14 mouse cellular contexts compared by ENCODE assay signal in genomic region chr3:102063273-102064120, GRCm38 (mm10). TPM values are rescaled to one million over a fixed set of nuclear protein-coding genes. Genes with fewer than 3 reads are reported as not detected.
DNase-seq lines count a peak whose midpoint lies in the region; ATAC-seq lines count a peak whose summit lies in the region.
"Had no signal": no experiment of that assay in that cellular context is flagged by ENCODE, and none has a peak within 500 bp of the region (broad histone marks: within the 10 kb centered on the region; RNA-seq: fewer than 3 reads in every experiment).

No protein-coding gene starts in this region.

- H3K36me3 ChIP-seq in heart, embryonic 13.5 days, result no peaks in the 10 kb centered on the region
- no peaks in the 10 kb centered on the region for H3K36me3 ChIP-seq in liver, embryonic 12.5 days
- no peaks in the 10 kb centered on the region for H3K36me3 ChIP-seq in hindbrain, embryonic 14.5 days (replicated peaks; ENCODE audit: control insufficient read depth, insufficient read depth)
- no peaks in the 10 kb centered on the region for H3K36me3 ChIP-seq in neural tube, embryonic 15.5 days
- H3K36me3 ChIP-seq: lung, embryonic 15.5 days had no signal

- H3K9me3 ChIP-seq in heart, embryonic 13.5 days, result no peaks in the 10 kb centered on the region
- H3K9me3 ChIP-seq in liver, embryonic 12.5 days (replicated peaks), result no peaks in the 10 kb centered on the region
- no peaks in the 10 kb centered on the region for H3K9me3 ChIP-seq in hindbrain, embryonic 14.5 days (ENCODE audit: control insufficient read depth, low read length)
- no peaks in the 10 kb centered on the region for H3K9me3 ChIP-seq in neural tube, embryonic 15.5 days (replicated peaks)
- H3K9me3 ChIP-seq: lung, embryonic 15.5 days had no signal

- intact Hi-C loops in heart, postnatal 36 days (cut with DNase I), result loop anchor here (5.0 kb wide), 1 partner anchor 166 kb away; no protein-coding TSS in a partner anchor
- intact Hi-C loops in left cerebral cortex, postnatal 36 days (cut with DNase I), result loop anchor here (5.0 kb wide), 1 partner anchor 166 kb away; no protein-coding TSS in a partner anchor

- no peak overlapping the region for H3K4me2 ChIP-seq in heart, embryonic 13.5 days
- no peak overlapping the region for H3K4me2 ChIP-seq in liver, embryonic 12.5 days
- H3K4me2 ChIP-seq in hindbrain, embryonic 14.5 days (replicated peaks), result no peak overlapping the region
- no peak overlapping the region for H3K4me2 ChIP-seq in neural tube, embryonic 15.5 days
- H3K4me2 ChIP-seq: lung, embryonic 15.5 days had no signal

- DNase-seq in heart, postnatal 36 days, result no peak
- no peak for DNase-seq in liver
- DNase-seq in hindbrain, embryonic 14.5 days (ENCODE audit: low spot score), result no peak
- no peak for DNase-seq in left cerebral cortex, postnatal 36 days (ENCODE audit: low spot score in 2 of 2)
- no peak for DNase-seq in right cerebral cortex, postnatal 10 days (ENCODE audit: low spot score in 2 of 2)
- DNase-seq: adrenal gland, adult 8-10 months; cerebellum, postnatal 25 days had no signal

- H3K4me1 ChIP-seq in heart, embryonic 13.5 days, result peaks cover 56% of the 10 kb centered on the region
- H3K4me1 ChIP-seq in liver, embryonic 12.5 days, result peaks cover 31% of the 10 kb centered on the region
- H3K4me1 ChIP-seq in hindbrain, embryonic 14.5 days (replicated peaks; ENCODE audit: control insufficient read depth, insufficient read depth, low read length), result no peaks in the 10 kb centered on the region
- H3K4me1 ChIP-seq in neural tube, embryonic 15.5 days, result peaks cover 4% of the 10 kb centered on the region; the same call in 1 of the 2 replicates

- ATAC-seq in heart, embryonic 13.5 days (ENCODE audit: extremely low read depth, insufficient number of reproducible peaks, low FRiP score, low TSS enrichment), result no peak
- ATAC-seq in liver, embryonic 12.5 days, result no peak
- no peak for ATAC-seq in hindbrain, embryonic 14.5 days (ENCODE audit: low FRiP score)
- ATAC-seq in neural tube, embryonic 15.5 days (ENCODE audit: low FRiP score), result peak; percentile 35; the same call in 1 of the 2 replicates

- H3K4me3 ChIP-seq in heart, embryonic 13.5 days, result no peak overlapping the region
- no peak overlapping the region for H3K4me3 ChIP-seq in liver, embryonic 12.5 days
- no peak overlapping the region for H3K4me3 ChIP-seq in hindbrain, embryonic 14.5 days (replicated peaks; ENCODE audit: low read length)
- H3K4me3 ChIP-seq in neural tube, embryonic 15.5 days (replicated peaks), result no peak overlapping the region
- H3K4me3 ChIP-seq: lung, embryonic 15.5 days had no signal

- H3K27me3 ChIP-seq in heart, embryonic 13.5 days (replicated peaks), result no peaks in the 10 kb centered on the region
- H3K27me3 ChIP-seq in liver, embryonic 12.5 days (replicated peaks), result 0 out of 2 replicates have a peak, but pooled peaks cover 7% of the 10 kb centered on the region
- no peaks in the 10 kb centered on the region for H3K27me3 ChIP-seq in hindbrain, embryonic 14.5 days (ENCODE audit: control insufficient read depth, insufficient read depth, low read length)
- no peaks in the 10 kb centered on the region for H3K27me3 ChIP-seq in neural tube, embryonic 15.5 days (replicated peaks)
- H3K27me3 ChIP-seq: lung, embryonic 15.5 days had no signal

- WGBS in heart, embryonic 13.5 days, result 67% methylated on average over 10 of the region's 10 CpGs
- WGBS in liver, embryonic 12.5 days (ENCODE audit: insufficient replicate concordance), result 65% methylated on average over 10 of the region's 10 CpGs
- 72% methylated on average over 10 of the region's 10 CpGs for WGBS in hindbrain, embryonic 14.5 days
- 79% methylated on average over 10 of the region's 10 CpGs for WGBS in neural tube, embryonic 15.5 days

- no peak overlapping the region for H3K9ac ChIP-seq in heart, embryonic 13.5 days
- H3K9ac ChIP-seq in liver, embryonic 12.5 days, result no peak overlapping the region; the same call in 1 of the 2 replicates
- no peak overlapping the region for H3K9ac ChIP-seq in hindbrain, embryonic 14.5 days
- no peak overlapping the region for H3K9ac ChIP-seq in neural tube, embryonic 15.5 days (replicated peaks)
- H3K9ac ChIP-seq: lung, embryonic 15.5 days had no signal

- H3K27ac ChIP-seq in heart, embryonic 13.5 days (replicated peaks), result peak overlapping the region; percentile 51; the same call in 1 of the 2 replicates
- H3K27ac ChIP-seq in liver, embryonic 12.5 days, result 0 out of 2 replicates have a peak overlapping the region, but pooled peaks have one; percentile 17
- H3K27ac ChIP-seq in hindbrain, embryonic 14.5 days, result 0 out of 2 replicates have a peak overlapping the region, but pooled peaks have one; percentile 17
- no peak overlapping the region for H3K27ac ChIP-seq in neural tube, embryonic 15.5 days (replicated peaks)
- H3K27ac ChIP-seq: lung, embryonic 15.5 days had no signal

RNA-seq across cellular contexts. Expression of gene Casq2, which starts 22.7 kb away (rescaled TPM):
- polyA plus RNA-seq in heart, embryonic 13.5 days (2015; fragmentation: Nextera tagmentation; extraction: Ambion mirVana), result 196 and 217 TPM in 2 replicates
- total RNA-seq in heart, postnatal 36 days (2021), result 1,000 to 10,000 TPM in 1 of 2 experiments, 100 to 1,000 TPM in 1; 876 to 1,038 TPM
- polyA plus RNA-seq in liver, embryonic 12.5 days (2016; fragmentation: Nextera tagmentation; extraction: Ambion mirVana), result 0.60 and 0.98 TPM in 2 replicates
- polyA plus RNA-seq in hindbrain, embryonic 14.5 days (2014; fragmentation: Nextera tagmentation; extraction: Ambion mirVana), result 0.16 and 0.32 TPM in 2 replicates
- 4.0 and 6.2 TPM in 2 replicates for polyA plus RNA-seq in neural tube, embryonic 15.5 days (2015; fragmentation: Nextera tagmentation; extraction: Ambion mirVana)
- total RNA-seq in left cerebral cortex, postnatal 36 days (2021), result 1 to 10 TPM; 1.2 TPM
- total RNA-seq: neutrophil, adult 5-6 weeks had no signal

RNA-seq across cellular contexts. Expression of gene Nhlh2, which starts 53.6 kb away (rescaled TPM):
- not detected in 2 replicates for polyA plus RNA-seq in heart, embryonic 13.5 days (2015; fragmentation: Nextera tagmentation; extraction: Ambion mirVana)
- total RNA-seq in heart, postnatal 36 days (2021), result not detected
- polyA plus RNA-seq in liver, embryonic 12.5 days (2016; fragmentation: Nextera tagmentation; extraction: Ambion mirVana), result not detected in 2 replicates
- polyA plus RNA-seq in hindbrain, embryonic 14.5 days (2014; fragmentation: Nextera tagmentation; extraction: Ambion mirVana), result 27.2 and 29.4 TPM in 2 replicates
- polyA plus RNA-seq in neural tube, embryonic 15.5 days (2015; fragmentation: Nextera tagmentation; extraction: Ambion mirVana), result 14.9 and 19.2 TPM in 2 replicates
- total RNA-seq in left cerebral cortex, postnatal 36 days (2021), result under 1 TPM in 1 of 2 experiments, not detected in 1; 0.29 TPM
- total RNA-seq: adrenal gland, adult 8-10 months; heart, postnatal 25 days; neutrophil, adult 5-6 weeks had no signal
- polyA plus RNA-seq: urinary bladder, adult 2 months had no signal

Comparison
In these comparisons a context has a peak if more than half of its experiments do, and no peak if none do; other contexts are left out.
1. RNA of gene Casq2, which starts 22.7 kb away (polyA plus RNA-seq): 196 to 217 TPM in heart, embryonic 13.5 days; 4.0 to 6.2 TPM in neural tube, embryonic 15.5 days, 0.60 to 0.98 TPM in liver, embryonic 12.5 days and 0.16 to 0.32 TPM in hindbrain, embryonic 14.5 days; every median in the first group is over 10 times any median in the second.
2. RNA of gene Nhlh2, which starts 53.6 kb away (polyA plus RNA-seq): 27.2 to 29.4 TPM in hindbrain, embryonic 14.5 days and 14.9 to 19.2 TPM in neural tube, embryonic 15.5 days; not detected in heart, embryonic 13.5 days and not detected in liver, embryonic 12.5 days; every median in the first group is over 10 times any median in the second.